In the genomic region with DNA sequence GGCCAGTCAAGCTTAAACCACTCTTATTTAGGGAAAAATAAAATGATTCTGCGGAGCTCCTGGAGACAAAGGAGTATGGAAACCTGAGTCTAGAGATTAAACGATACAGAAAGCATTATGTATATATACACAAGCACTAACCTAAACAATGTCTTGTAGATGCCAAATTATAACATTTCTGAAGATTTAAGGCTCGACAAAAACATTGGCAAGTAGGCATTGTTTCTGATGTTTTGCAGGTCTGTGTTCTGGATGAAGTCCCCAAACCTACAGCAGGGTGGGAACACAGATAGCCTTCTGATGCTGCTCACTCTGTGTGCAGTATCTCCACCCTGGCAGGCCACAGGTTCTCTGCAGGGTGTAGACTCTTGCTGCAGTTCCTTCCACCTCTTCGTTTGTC, we compare ENCODE assay signal across 10 mouse cellular contexts.
DNase-seq lines count a peak whose midpoint lies in the region; ATAC-seq and TF ChIP-seq lines count a peak whose summit lies in the region.
"Had no signal": no experiment of that assay in that cellular context is flagged by ENCODE, and none has a peak within 500 bp of the region (broad histone marks: within the 10 kb centered on the region; RNA-seq: fewer than 3 reads in every experiment).

No protein-coding gene starts in this region.

- ATAC-seq in heart, embryonic 15.5 days (replicated peaks; ENCODE audit: insufficient number of reproducible peaks, insufficient read depth, low FRiP score, low read depth): no peak
- no peak for ATAC-seq in forebrain, embryonic 14.5 days
- ATAC-seq in midbrain, embryonic 13.5 days: no peak

- TF ChIP-seq POLR2A in brain, embryonic 14.5 days (IDR thresholded peaks at IDR 0.05; ENCODE audit: borderline replicate concordance, extremely low read depth, insufficient read depth, insufficient read length, poor library complexity, severe bottlenecking): no peak

- DNase-seq in heart, postnatal 36 days: no peak
- DNase-seq in brain, embryonic 14.5 days (ENCODE audit: low read depth): peak; percentile 39
- no peak for DNase-seq in forebrain, embryonic 14.5 days (ENCODE audit: low spot score)
- DNase-seq in thymus, postnatal 25 days: no peak
- no peak for DNase-seq in natural killer cell, adult 2 months (ENCODE audit: low spot score in 2 of 2)
- DNase-seq in urinary bladder, postnatal 10 days (ENCODE audit: low spot score): no peak
- DNase-seq: kidney, adult 11 months; lung, postnatal 36 days had no signal

- WGBS in heart, embryonic 15.5 days: 70% methylated on average over 4 of the region's 4 CpGs
- WGBS in forebrain, embryonic 14.5 days: 27% methylated on average over 4 of the region's 4 CpGs
- 25% methylated on average over 4 of the region's 4 CpGs for WGBS in midbrain, embryonic 13.5 days

- 0 out of 2 replicates have a peak, but pooled peaks cover 11% of the 10 kb centered on the region for H3K4me1 ChIP-seq in heart, embryonic 15.5 days (replicated peaks)
- peaks cover 15% of the 10 kb centered on the region for H3K4me1 ChIP-seq in forebrain, embryonic 14.5 days (ENCODE audit: control insufficient read depth, insufficient read depth, low read length)
- peaks cover 25% of the 10 kb centered on the region for H3K4me1 ChIP-seq in midbrain, embryonic 13.5 days (replicated peaks)

- intact Hi-C loops in heart, postnatal 36 days (cut with DNase I): no loop called here

- no peak overlapping the region for H3K27ac ChIP-seq in heart, embryonic 15.5 days
- peak overlapping the region; percentile 83; the same call in 1 of the 2 replicates for H3K27ac ChIP-seq in forebrain, embryonic 14.5 days (ENCODE audit: low read depth, low read length)
- H3K27ac ChIP-seq in midbrain, embryonic 13.5 days: peak overlapping the region; percentile 76

- no peaks in the 10 kb centered on the region for H3K9me3 ChIP-seq in heart, embryonic 15.5 days (replicated peaks)
- no peaks in the 10 kb centered on the region for H3K9me3 ChIP-seq in forebrain, embryonic 14.5 days (replicated peaks; ENCODE audit: control insufficient read depth, low read length)
- H3K9me3 ChIP-seq in midbrain, embryonic 13.5 days: no peaks in the 10 kb centered on the region

- H3K9ac ChIP-seq in heart, embryonic 15.5 days: no peak overlapping the region
- no peak overlapping the region for H3K9ac ChIP-seq in forebrain, embryonic 14.5 days (ENCODE audit: low read length)
- no peak overlapping the region for H3K9ac ChIP-seq in midbrain, embryonic 13.5 days (replicated peaks)

- H3K36me3 ChIP-seq in heart, embryonic 15.5 days: no peaks in the 10 kb centered on the region
- H3K36me3 ChIP-seq in forebrain, embryonic 14.5 days (ENCODE audit: control insufficient read depth, insufficient read depth, low read length): no peaks in the 10 kb centered on the region
- H3K36me3 ChIP-seq in midbrain, embryonic 13.5 days: no peaks in the 10 kb centered on the region

- H3K27me3 ChIP-seq in heart, embryonic 15.5 days: no peaks in the 10 kb centered on the region
- H3K27me3 ChIP-seq in forebrain, embryonic 14.5 days (replicated peaks; ENCODE audit: control insufficient read depth, insufficient read depth, low read length): no peaks in the 10 kb centered on the region
- H3K27me3 ChIP-seq in midbrain, embryonic 13.5 days: no peaks in the 10 kb centered on the region

- peak overlapping the region; percentile 69; the same call in 1 of the 2 replicates for H3K4me2 ChIP-seq in heart, embryonic 15.5 days
- peak overlapping the region; percentile 59; the same call in 1 of the 2 replicates for H3K4me2 ChIP-seq in forebrain, embryonic 14.5 days (ENCODE audit: low read length)
- peak overlapping the region; percentile 60 for H3K4me2 ChIP-seq in midbrain, embryonic 13.5 days (replicated peaks)

- no peak overlapping the region for H3K4me3 ChIP-seq in heart, embryonic 15.5 days
- H3K4me3 ChIP-seq in forebrain, embryonic 14.5 days (ENCODE audit: low read depth, low read length): no peak overlapping the region
- no peak overlapping the region for H3K4me3 ChIP-seq in midbrain, embryonic 13.5 days (replicated peaks)

- no peak for TF ChIP-seq CTCF in brain, embryonic 14.5 days (IDR thresholded peaks at IDR 0.05; ENCODE audit: borderline replicate concordance, extremely low read depth, insufficient read depth, insufficient read length)
